Mouse (Mus musculus) kidney, postnatal 25 days (tissue): ENCODE measurements around the gene Babam2.
A peak's percentile ranks its signal among the peaks of the same experiment; 100 is the strongest.

Experiments used
- DNase-seq, 2 experiments: peaks; one replicate each; pipeline ENCODE4 v3.0.0; 2021; ENCODE audit warnings: mixed read lengths in 2 of 2

The Babam2 gene

GRCm38 (mm10) chr5:31715486-31716150 lies 18.1 kb downstream of the Babam2 start:
- DNase-seq, result no peak

GRCm38 (mm10) chr5:31724519-31724918 lies 27.0 kb downstream of the Babam2 start:
- DNase-seq, result peak in 1 of 2 experiments; percentile 44

- DNase-seq, result no peak
These were observed 28.4 kb downstream of the Babam2 start for GRCm38 (mm10) chr5:31725885-31726284.

GRCm38 (mm10) chr5:31727456-31727855 lies 30.0 kb downstream of the Babam2 start:
- peak in 1 of 2 experiments; percentile 43 for DNase-seq

- no peak for DNase-seq
These were observed 35.3 kb downstream of the Babam2 start for GRCm38 (mm10) chr5:31732644-31733338.

GRCm38 (mm10) chr5:31741931-31742330 lies 44.4 kb downstream of the Babam2 start:
- DNase-seq, result no peak

- no peak for DNase-seq
These were observed 45.1 kb downstream of the Babam2 start for GRCm38 (mm10) chr5:31742521-31743031.

- DNase-seq, result no peak
These were observed 51.9 kb downstream of the Babam2 start for GRCm38 (mm10) chr5:31749401-31749800.

GRCm38 (mm10) chr5:31750231-31750925 lies 52.9 kb downstream of the Babam2 start:
- no peak for DNase-seq

- no peak for DNase-seq
These were observed 53.5 kb downstream of the Babam2 start for GRCm38 (mm10) chr5:31750955-31751354.

GRCm38 (mm10) chr5:31754634-31755033 lies 57.1 kb downstream of the Babam2 start:
- no peak for DNase-seq

- DNase-seq, result peak in 1 of 2 experiments; percentile 13
These were observed 57.8 kb downstream of the Babam2 start for GRCm38 (mm10) chr5:31755255-31755654.

GRCm38 (mm10) chr5:31758310-31759091 lies 61.0 kb downstream of the Babam2 start:
- no peak for DNase-seq

- no peak for DNase-seq
These were observed 64.4 kb downstream of the Babam2 start for GRCm38 (mm10) chr5:31761836-31762235.

GRCm38 (mm10) chr5:31762773-31763172 lies 65.3 kb downstream of the Babam2 start:
- DNase-seq, result no peak

- DNase-seq, result no peak
These were observed 68.3 kb downstream of the Babam2 start for GRCm38 (mm10) chr5:31765824-31766223.

- DNase-seq, result no peak
These were observed 69.5 kb downstream of the Babam2 start for GRCm38 (mm10) chr5:31766841-31767542.

- DNase-seq, result no peak
These were observed 74.0 kb downstream of the Babam2 start for GRCm38 (mm10) chr5:31771486-31771885.

GRCm38 (mm10) chr5:31771921-31772320 lies 74.4 kb downstream of the Babam2 start:
- DNase-seq, result no peak

GRCm38 (mm10) chr5:31774976-31775375 lies 77.5 kb downstream of the Babam2 start:
- no peak for DNase-seq

GRCm38 (mm10) chr5:31781624-31782023 lies 84.1 kb downstream of the Babam2 start:
- DNase-seq, result no peak

GRCm38 (mm10) chr5:31787201-31787600 lies 89.7 kb downstream of the Babam2 start:
- DNase-seq, result no peak
